Mouse (Mus musculus) heart, embryonic 11.5 days (tissue): Measurements from ENCODE around the gene Mrps23. TPM values are rescaled to one million over a fixed set of nuclear protein-coding genes. Genes with fewer than 3 reads are reported as not detected.

Experiments
- ATAC-seq: fragments of 200-750 bp; cut with Nextera tagmentation; replicated peaks from 2 replicates; pipeline ENCODE4 v1.8.0; 2017; ENCODE audit warnings: moderate library complexity; ENCODE audit not compliant: insufficient number of reproducible peaks, low FRiP score, low TSS enrichment
- H3K27ac ChIP-seq: fragments of 300-500 bp; sonication (generic); 2 replicates; pipeline ENCODE4 v1.5.1; 2014; ENCODE audit warnings: mild to moderate bottlenecking, low read depth, low read length
- H3K27me3 ChIP-seq: fragments of 300-500 bp; sonication (generic); 2 replicates; pipeline ENCODE4 v1.6.1; 2014; ENCODE audit warnings: mild to moderate bottlenecking, low read length, mixed read lengths; ENCODE audit not compliant: control insufficient read depth, insufficient read depth
- H3K36me3 ChIP-seq: fragments of 300-500 bp; sonication (generic); 2 replicates; pipeline ENCODE4 v1.6.1; 2014; ENCODE audit warnings: mild to moderate bottlenecking, low read length, moderate library complexity, mixed read lengths; ENCODE audit not compliant: control insufficient read depth, insufficient read depth
- H3K4me1 ChIP-seq: fragments of 300-500 bp; sonication (generic); 2 replicates; pipeline ENCODE4 v1.6.1; 2014; ENCODE audit warnings: low read length; ENCODE audit not compliant: control insufficient read depth, insufficient read depth
- H3K4me2 ChIP-seq: fragments of 300-500 bp; sonication (generic); 2 replicates; pipeline ENCODE4 v1.6.1; 2014; ENCODE audit warnings: mild to moderate bottlenecking, moderate library complexity
- H3K4me3 ChIP-seq: fragments of 300-500 bp; sonication (generic); 2 replicates; pipeline ENCODE4 v1.5.1; 2014; ENCODE audit warnings: low read depth, low read length
- H3K9ac ChIP-seq: fragments of 300-500 bp; sonication (generic); 2 replicates; pipeline ENCODE4 v1.6.1; 2014; ENCODE audit warnings: mild to moderate bottlenecking, low read depth, low read length, moderate library complexity
- H3K9me3 ChIP-seq: fragments of 300-500 bp; sonication (generic); replicated peaks from 2 replicates; pipeline ENCODE4 v1.6.1; 2016; ENCODE audit warnings: low read length; ENCODE audit not compliant: control insufficient read depth
- WGBS: fragments of 180-500 bp; shearing (Covaris S2); extraction: QIAGEN DNeasy Blood & Tissue Kit; methylation state at CpG from one replicate; pipeline ENCODE4 v1.1.7; 2014; ENCODE audit not compliant: insufficient replicate concordance; 5-methylcytosine and 5-hydroxymethylcytosine counted together
- polyA plus RNA-seq: library from polyadenylated mRNA; unstranded; fragments of >200 nt; fragmentation: Nextera tagmentation; extraction: Ambion mirVana; gene quantifications from 2 replicates; pipeline ENCODE4 v1.2.1, GENCODE M21; 2014

Gene Mrps23
- polyA plus RNA-seq: 87.3 and 88.4 TPM in 2 replicates

- Histone ChIP-seq H3K27me3 (no peaks in the 10 kb centered on the region), H3K4me2 (peak within 1 kb of the TSS; percentile 94), H3K9me3 (no peaks in the 10 kb centered on the region), H3K36me3 (no peaks in the 10 kb centered on the region), H3K9ac (peak within 1 kb of the TSS; percentile 87), H3K4me3 (peak within 1 kb of the TSS; percentile 93), H3K27ac (peak within 1 kb of the TSS; percentile 94), H3K4me1 (peaks cover 27% of the 10 kb centered on the region)
- peak; percentile 89 for ATAC-seq
- WGBS: under 1% methylated on average over 51 of the region's 51 CpGs
Observed at GRCm38 (mm10) chr11:88203712-88204532, at the start of gene Mrps23. Mrps23 (plus strand) TSS chr11:88204388.

GRCm38 (mm10) chr11:88154500-88154899 is 49.7 kb upstream of the Mrps23 start:
- 55% methylated on average over 8 of the region's 8 CpGs for whole genome bisulfite sequencing
- H3K27ac ChIP-seq: peak overlapping the region; percentile 25
- H3K36me3 ChIP-seq: no peaks in the 10 kb centered on the region
- H3K4me3 ChIP-seq: no peak overlapping the region
- peaks cover 54% of the 10 kb centered on the region for H3K4me1 ChIP-seq
- no peaks in the 10 kb centered on the region for H3K9me3 ChIP-seq
- H3K9ac ChIP-seq: no peak overlapping the region
- no peak for ATAC-seq
- no peaks in the 10 kb centered on the region for H3K27me3 ChIP-seq
- no peak overlapping the region for H3K4me2 ChIP-seq

- no peaks in the 10 kb centered on the region for H3K9me3 ChIP-seq
- H3K27ac ChIP-seq: peak overlapping the region; percentile 50
- H3K9ac ChIP-seq: 0 out of 2 replicates have a peak overlapping the region, but pooled peaks have one; percentile 23
- no peaks in the 10 kb centered on the region for H3K36me3 ChIP-seq
- H3K27me3 ChIP-seq: no peaks in the 10 kb centered on the region
- H3K4me2 ChIP-seq: no peak overlapping the region
- WGBS: 66% methylated on average over 3 of the region's 3 CpGs
- no peak overlapping the region for H3K4me3 ChIP-seq
- peaks cover 64% of the 10 kb centered on the region for H3K4me1 ChIP-seq
- ATAC-seq: no peak
Observed at GRCm38 (mm10) chr11:88155451-88155850, 48.7 kb upstream of the Mrps23 start.

- Histone ChIP-seq H3K4me2 (no peak overlapping the region), H3K4me3 (no peak overlapping the region), H3K9ac (peak overlapping the region; percentile 23; the same call in 1 of the 2 replicates), H3K9me3 (no peaks in the 10 kb centered on the region), H3K36me3 (no peaks in the 10 kb centered on the region), H3K27me3 (no peaks in the 10 kb centered on the region), H3K27ac (peak overlapping the region; percentile 50; the same call in 1 of the 2 replicates), H3K4me1 (peaks cover 68% of the 10 kb centered on the region)
- no peak for ATAC-seq
- WGBS: 60% methylated on average over 8 of the region's 8 CpGs
Observed at GRCm38 (mm10) chr11:88155998-88156397, 48.2 kb upstream of the Mrps23 start.

- Histone ChIP-seq H3K36me3 (no peaks in the 10 kb centered on the region), H3K9me3 (no peaks in the 10 kb centered on the region), H3K4me1 (peaks cover 65% of the 10 kb centered on the region), H3K9ac (peak overlapping the region; percentile 23; the same call in 1 of the 2 replicates), H3K27me3 (no peaks in the 10 kb centered on the region), H3K27ac (peak overlapping the region; percentile 50; the same call in 1 of the 2 replicates), H3K4me2 (no peak overlapping the region), H3K4me3 (no peak overlapping the region)
- WGBS: 36% methylated on average over 2 of the region's 2 CpGs
- ATAC-seq: no peak
Observed at GRCm38 (mm10) chr11:88156403-88156802, 47.8 kb upstream of the Mrps23 start.

- H3K27me3 ChIP-seq: no peaks in the 10 kb centered on the region
- ATAC-seq: 0 out of 2 replicates have a peak, but pooled peaks have one; percentile 15
- no peaks in the 10 kb centered on the region for H3K36me3 ChIP-seq
- H3K4me2 ChIP-seq: no peak overlapping the region; the same call in 1 of the 2 replicates
- H3K9me3 ChIP-seq: no peaks in the 10 kb centered on the region
- WGBS: 52% methylated on average over 5 of the region's 5 CpGs
- H3K4me3 ChIP-seq: no peak overlapping the region
- peak overlapping the region; percentile 73 for H3K27ac ChIP-seq
- H3K4me1 ChIP-seq: peaks cover 62% of the 10 kb centered on the region
- H3K9ac ChIP-seq: no peak overlapping the region
Observed at GRCm38 (mm10) chr11:88158842-88159246, 45.3 kb upstream of the Mrps23 start.

- no peak overlapping the region; the same call in 1 of the 2 replicates for H3K4me2 ChIP-seq
- peak overlapping the region; percentile 73 for H3K27ac ChIP-seq
- WGBS: 53% methylated on average over 11 of the region's 11 CpGs
- no peaks in the 10 kb centered on the region for H3K27me3 ChIP-seq
- peaks cover 59% of the 10 kb centered on the region for H3K4me1 ChIP-seq
- no peak overlapping the region for H3K9ac ChIP-seq
- no peak overlapping the region for H3K4me3 ChIP-seq
- H3K36me3 ChIP-seq: no peaks in the 10 kb centered on the region
- H3K9me3 ChIP-seq: no peaks in the 10 kb centered on the region
- no peak for ATAC-seq
Observed at GRCm38 (mm10) chr11:88159389-88159788, 44.8 kb upstream of the Mrps23 start.

- 56% methylated on average over 5 of the region's 5 CpGs for WGBS
- Histone ChIP-seq H3K9ac (no peak overlapping the region), H3K27ac (peak overlapping the region; percentile 91), H3K36me3 (no peaks in the 10 kb centered on the region), H3K4me1 (peaks cover 62% of the 10 kb centered on the region), H3K9me3 (no peaks in the 10 kb centered on the region), H3K27me3 (no peaks in the 10 kb centered on the region), H3K4me2 (peak overlapping the region; percentile 70), H3K4me3 (no peak overlapping the region)
- no peak for ATAC-seq
Observed at GRCm38 (mm10) chr11:88160316-88160715, 43.9 kb upstream of the Mrps23 start.
